Mouse (Mus musculus) kidney, adult 2 months (tissue): ENCODE data around the gene Plin5. TPM values are rescaled to one million over a fixed set of nuclear protein-coding genes. Genes with fewer than 3 reads are reported as not detected.
"Not testable (repeated sequence)": the region's sequence is repeated elsewhere in the genome, so short reads cannot be mapped to it uniquely, and the experiment has no call there.

Experiments
- DNase-seq: peaks from one replicate; pipeline ENCODE4 v3.0.0; 2021
- H3K27ac ChIP-seq: fragments of 200-500 bp; 2 replicates; pipeline ENCODE4 v1.5.1; 2012; ENCODE audit warnings: low read depth, low read length, control low read depth, inconsistent platforms; ENCODE audit not compliant: insufficient read depth
- H3K27me3 ChIP-seq: fragments of 200-500 bp; replicated peaks from 2 replicates; pipeline ENCODE4 v1.6.1; 2012; ENCODE audit warnings: mild to moderate bottlenecking, moderate library complexity, low read length, inconsistent platforms; ENCODE audit not compliant: control insufficient read depth, insufficient read depth
- H3K36me3 ChIP-seq: fragments of 200-500 bp; 2 replicates; pipeline ENCODE4 v1.6.1; 2012; ENCODE audit warnings: mild to moderate bottlenecking, moderate library complexity, low read length, inconsistent platforms; ENCODE audit not compliant: control insufficient read depth, insufficient read depth
- H3K4me1 ChIP-seq: fragments of 200-500 bp; 2 replicates; pipeline ENCODE4 v1.6.1; 2011; ENCODE audit warnings: low read length; ENCODE audit not compliant: control insufficient read depth, insufficient read depth
- H3K4me3 ChIP-seq: fragments of 200-500 bp; 2 replicates; pipeline ENCODE4 v1.5.1; 2011; ENCODE audit warnings: mild to moderate bottlenecking, low read depth, low read length, control low read depth; ENCODE audit not compliant: insufficient read depth
- CTCF ChIP-seq: fragments of 200-500 bp; conservative IDR thresholded peaks from 2 replicates; pipeline ENCODE4 v1.5.1; 2011; ENCODE audit warnings: low read depth, mild to moderate bottlenecking, control low read depth, low read length, moderate library complexity, mixed read lengths; ENCODE audit not compliant: insufficient read depth, insufficient read length
- POLR2A ChIP-seq: fragments of 200-500 bp; IDR thresholded peaks from one replicate; pipeline ENCODE4 v1.6.1; 2011; ENCODE audit warnings: low read depth, low read length, control low read depth
- WGBS: fragments of 180-500 bp; shearing (Covaris S2); methylation state at CpG from one replicate; pipeline ENCODE4 v1.1.7; 2018; 5-methylcytosine and 5-hydroxymethylcytosine counted together
- polyA plus RNA-seq: library from polyadenylated mRNA; depleted of rRNA; stranded (reverse); fragments of >200 nt; gene quantifications from 2 replicates; pipeline ENCODE4 v1.2.3, GENCODE M21; 2012

Plin5 gene
- polyA plus RNA-seq, 1 experiment, result 10.1 TPM

GRCm38 (mm10) chr17:56111864-56112263 is 5.5 kb downstream of the Plin5 start:
- Histone ChIP-seq H3K4me3 (no peak overlapping the region), H3K27me3 (no peaks in the 10 kb centered on the region), H3K36me3 (no peaks in the 10 kb centered on the region), H3K27ac (no peak overlapping the region), H3K4me1 (no peaks in the 10 kb centered on the region)
- peak; percentile 69 for DNase-seq
- TF ChIP-seq CTCF (peak; percentile 89), POLR2A (no peak)
- WGBS, result 53% methylated on average over 5 of the region's 5 CpGs

- Histone ChIP-seq H3K4me1 (no peaks in the 10 kb centered on the region), H3K36me3 (no peaks in the 10 kb centered on the region), H3K4me3 (no peak overlapping the region), H3K27me3 (no peaks in the 10 kb centered on the region), H3K27ac (no peak overlapping the region)
- no peak for TF ChIP-seq CTCF
- no peak for TF ChIP-seq POLR2A
- no peak for DNase-seq
- 47% methylated on average over 1 of the region's 1 CpGs for WGBS
These were observed 6.4 kb downstream of the Plin5 start for GRCm38 (mm10) chr17:56111021-56111420.

GRCm38 (mm10) chr17:56110571-56110970 is 6.8 kb downstream of the Plin5 start:
- no peaks in the 10 kb centered on the region for H3K36me3 ChIP-seq
- H3K4me3 ChIP-seq, result no peak overlapping the region
- H3K4me1 ChIP-seq, result no peaks in the 10 kb centered on the region
- H3K27ac ChIP-seq, result no peak overlapping the region
- H3K27me3 ChIP-seq, result no peaks in the 10 kb centered on the region
- WGBS, result 63% methylated on average over 4 of the region's 4 CpGs
- no peak for DNase-seq
- TF ChIP-seq POLR2A (no peak), CTCF (no peak)

- no peak within 1 kb of the TSS for H3K27ac ChIP-seq
- 54% methylated on average over 10 of the region's 10 CpGs for WGBS
- peak; percentile 22 for DNase-seq
- TF ChIP-seq CTCF (no peak), POLR2A (no peak)
- H3K4me3 ChIP-seq, result no peak within 1 kb of the TSS
- no peaks in the 10 kb centered on the region for H3K36me3 ChIP-seq
- no peaks in the 10 kb centered on the region for H3K27me3 ChIP-seq
- no peaks in the 10 kb centered on the region for H3K4me1 ChIP-seq
These were observed 8.0 kb downstream of the Plin5 start, which contains the start of gene Plin4 for GRCm38 (mm10) chr17:56109219-56110051. Gene Plin4, minus strand, starts transcription at chr17:56109803.

DNA sequence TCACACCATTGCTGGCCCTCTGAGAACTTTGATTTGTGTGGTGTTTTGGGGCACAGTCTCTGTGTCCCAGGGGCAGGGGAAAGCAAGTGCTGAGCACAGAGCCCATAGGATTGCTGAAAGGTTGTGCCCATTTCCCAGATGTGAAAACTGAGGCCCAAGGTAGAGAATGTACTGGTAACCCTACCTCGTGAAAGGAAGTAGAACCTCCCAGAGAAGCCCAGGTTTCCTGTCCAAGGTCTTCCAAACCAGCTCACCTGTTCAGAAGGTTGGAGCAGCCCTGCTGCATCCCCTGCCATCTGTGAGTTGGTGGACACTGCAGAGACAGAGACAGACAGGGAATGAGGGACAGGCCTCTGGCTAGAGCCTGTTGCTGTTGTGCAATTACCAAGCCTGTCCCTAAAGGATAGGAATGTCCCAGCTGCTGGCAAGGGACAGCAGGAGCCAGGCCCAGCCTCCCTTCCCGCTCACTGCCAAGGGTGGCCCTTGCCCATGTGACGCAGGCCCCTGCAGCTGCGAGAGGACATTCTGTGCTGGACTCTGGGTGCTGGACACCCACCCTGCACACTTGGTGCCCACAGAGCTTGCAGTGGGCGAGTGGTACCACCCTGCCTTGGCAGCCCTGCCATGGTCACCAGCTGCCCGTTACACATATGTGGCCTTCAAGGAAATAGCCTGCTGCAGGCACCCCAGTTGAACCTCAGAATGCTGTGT is 8.9 kb downstream of the Plin5 start:
- peak; percentile 45 for DNase-seq
- Histone ChIP-seq H3K4me1 (no peaks in the 10 kb centered on the region), H3K27ac (no peak overlapping the region), H3K36me3 (no peaks in the 10 kb centered on the region), H3K27me3 (no peaks in the 10 kb centered on the region), H3K4me3 (no peak overlapping the region)
- TF ChIP-seq CTCF (no peak), POLR2A (no peak)
- WGBS, result 72% methylated on average over 6 of the region's 6 CpGs

DNA sequence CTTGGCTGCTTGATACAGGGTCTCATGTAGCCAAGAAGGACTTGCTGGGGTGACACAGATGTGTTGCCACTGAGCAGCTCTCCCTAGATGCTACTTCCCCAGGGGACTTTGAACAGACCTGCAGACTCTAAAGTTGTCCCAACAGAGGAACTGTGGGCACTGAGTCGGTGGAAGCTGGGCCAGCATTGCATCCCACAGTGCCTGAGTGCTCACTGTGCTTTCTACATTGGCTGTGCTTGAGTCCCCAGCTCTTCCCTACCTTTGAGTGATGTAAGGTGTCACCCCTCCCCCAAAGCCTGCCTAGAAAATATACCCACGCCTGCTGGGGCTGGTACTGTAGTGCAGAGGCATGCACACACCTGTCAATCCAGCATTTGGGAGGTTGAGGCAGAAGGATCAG is 9.7 kb downstream of the Plin5 start:
- H3K36me3 ChIP-seq, result no peaks in the 10 kb centered on the region
- no peaks in the 10 kb centered on the region for H3K4me1 ChIP-seq
- 67% methylated on average over 2 of the region's 2 CpGs for WGBS
- TF ChIP-seq CTCF (no peak), POLR2A (no peak)
- H3K4me3 ChIP-seq, result no peak overlapping the region
- no peak for DNase-seq
- H3K27ac ChIP-seq, result no peak overlapping the region
- H3K27me3 ChIP-seq, result no peaks in the 10 kb centered on the region

GRCm38 (mm10) chr17:56106981-56107380 is 10.4 kb downstream of the Plin5 start:
- TF ChIP-seq CTCF (no peak), POLR2A (no peak)
- H3K4me1 ChIP-seq, result no peaks in the 10 kb centered on the region
- 83% methylated on average over 4 of the region's 4 CpGs for WGBS
- H3K4me3 ChIP-seq, result no peak overlapping the region
- H3K27ac ChIP-seq, result no peak overlapping the region
- DNase-seq, result no peak
- no peaks in the 10 kb centered on the region for H3K27me3 ChIP-seq
- H3K36me3 ChIP-seq, result no peaks in the 10 kb centered on the region

DNA sequence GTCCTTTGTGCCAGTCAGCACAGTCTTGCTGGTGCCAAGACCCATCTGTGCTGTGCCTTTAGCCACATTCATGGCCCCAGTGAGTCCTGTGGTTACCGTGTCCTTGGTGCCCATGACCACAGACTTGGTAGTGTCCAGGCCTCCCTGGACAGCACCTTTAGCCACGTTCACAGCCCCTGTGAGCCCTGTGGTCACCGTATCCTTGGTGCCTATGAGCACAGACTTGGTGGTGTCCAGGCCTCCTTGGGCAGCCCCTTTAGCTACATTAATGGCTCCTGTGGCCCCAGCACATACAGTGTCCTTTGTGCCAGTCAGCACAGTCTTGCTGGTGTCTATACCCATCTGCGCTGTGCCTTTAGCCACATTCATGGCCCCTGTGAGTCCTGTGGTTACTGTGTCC is 11.0 kb downstream of the Plin5 start:
- H3K36me3 ChIP-seq, DNase-seq: not testable (repeated sequence)
- WGBS, result 94% methylated on average over 4 of the region's 4 CpGs

GRCm38 (mm10) chr17:56104821-56105220 is 12.6 kb downstream of the Plin5 start:
- not testable (repeated sequence) for DNase-seq, H3K27ac ChIP-seq, H3K4me3 ChIP-seq, H3K4me1 ChIP-seq, H3K27me3 ChIP-seq, H3K36me3 ChIP-seq
- 93% methylated on average over 3 of the region's 5 CpGs for WGBS

More for the DNA sequence above, 11.0 kb downstream of the Plin5 start:
- not testable (repeated sequence) for H3K4me3 ChIP-seq, H3K4me1 ChIP-seq, H3K27me3 ChIP-seq, H3K27ac ChIP-seq
